Mouse (Mus musculus) right cerebral cortex, postnatal 25 days (tissue): ENCODE measurements around the gene Amn.

Experiments
- DNase-seq: peaks from one replicate; pipeline ENCODE4 v3.0.0; 2022

Gene Amn

GRCm38 (mm10) chr12:111271406-111271805 lies 511 bp downstream of the Amn start:
- DNase-seq: no peak

- DNase-seq: no peak
Measured at GRCm38 (mm10) chr12:111271966-111272365, 1.1 kb downstream of the Amn start.

- DNase-seq: peak; percentile 78
Measured at GRCm38 (mm10) chr12:111272420-111272819, 1.5 kb downstream of the Amn start.

- no peak for DNase-seq
Measured at GRCm38 (mm10) chr12:111274006-111274405, 3.1 kb downstream of the Amn start.

GRCm38 (mm10) chr12:111274447-111275149 lies 3.7 kb downstream of the Amn start:
- DNase-seq: peak; percentile 32

- DNase-seq: no peak
Measured at GRCm38 (mm10) chr12:111275150-111275841, 4.4 kb downstream of the Amn start.

- no peak for DNase-seq
Measured at GRCm38 (mm10) chr12:111276371-111276770, 5.5 kb downstream of the Amn start.

- no peak for DNase-seq
Measured at GRCm38 (mm10) chr12:111283573-111283972, 12.7 kb downstream of the Amn start.

- no peak for DNase-seq
Measured at GRCm38 (mm10) chr12:111284532-111284931, 13.6 kb downstream of the Amn start.

GRCm38 (mm10) chr12:111293025-111293424 lies 22.1 kb downstream of the Amn start:
- no peak for DNase-seq

GRCm38 (mm10) chr12:111301322-111302017 lies 30.6 kb downstream of the Amn start:
- no peak for DNase-seq

- no peak for DNase-seq
Measured at GRCm38 (mm10) chr12:111302018-111302345, 31.1 kb downstream of the Amn start.

- no peak for DNase-seq
Measured at GRCm38 (mm10) chr12:111303702-111304337, 32.9 kb downstream of the Amn start.

- no peak for DNase-seq
Measured at GRCm38 (mm10) chr12:111306821-111307220, 35.9 kb downstream of the Amn start.

GRCm38 (mm10) chr12:111309256-111309655 lies 38.4 kb downstream of the Amn start:
- DNase-seq: no peak

GRCm38 (mm10) chr12:111309931-111310330 lies 39.0 kb downstream of the Amn start:
- DNase-seq: no peak

- DNase-seq: no peak
Measured at GRCm38 (mm10) chr12:111311775-111312174, 40.9 kb downstream of the Amn start.

- DNase-seq: no peak
Measured at GRCm38 (mm10) chr12:111314273-111314672, 43.4 kb downstream of the Amn start.

GRCm38 (mm10) chr12:111317694-111318093 lies 46.8 kb downstream of the Amn start:
- no peak for DNase-seq

GRCm38 (mm10) chr12:111320549-111320948 lies 49.7 kb downstream of the Amn start:
- no peak for DNase-seq

- DNase-seq: no peak
Measured at GRCm38 (mm10) chr12:111321832-111322231, 50.9 kb downstream of the Amn start.

- no peak for DNase-seq
Measured at GRCm38 (mm10) chr12:111323423-111323822, 52.5 kb downstream of the Amn start.

GRCm38 (mm10) chr12:111324536-111324935 lies 53.6 kb downstream of the Amn start:
- DNase-seq: no peak

GRCm38 (mm10) chr12:111324949-111325348 lies 54.1 kb downstream of the Amn start:
- no peak for DNase-seq
